Mouse (Mus musculus): Measurements from ENCODE around the gene Gadd45g.

The Gadd45g gene

DNA sequence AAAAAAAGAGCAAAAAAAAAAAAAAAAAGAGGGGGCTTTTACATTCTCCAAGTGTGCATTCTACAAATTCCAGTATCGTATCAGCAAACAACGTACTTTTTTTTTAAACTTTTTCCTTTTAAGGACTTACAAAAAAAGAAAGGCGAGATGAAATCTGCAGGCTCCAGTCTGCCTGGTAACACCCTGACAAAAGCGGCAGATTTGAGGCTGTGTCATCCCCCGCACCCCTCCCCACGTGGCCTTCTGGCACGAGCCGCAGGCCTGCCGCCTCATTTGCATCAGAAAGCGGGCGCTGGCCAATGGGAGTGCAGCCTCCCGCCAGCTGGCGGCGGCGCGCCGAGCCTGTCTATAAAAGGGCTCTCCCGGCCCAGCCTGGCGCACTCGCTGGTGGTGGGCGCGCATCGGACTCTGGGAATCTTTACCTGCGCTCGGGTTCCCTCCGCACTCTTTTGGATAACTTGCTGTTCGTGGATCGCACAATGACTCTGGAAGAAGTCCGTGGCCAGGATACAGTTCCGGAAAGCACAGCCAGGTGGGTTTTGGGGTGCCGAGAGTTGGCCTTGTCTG lies at the start of gene Gadd45g:
TSS of gene Gadd45g (plus strand) at position 378 of the 567 bp plus-strand sequence.
- peak; percentile 96 for DNase-seq (ENCODE audit: low spot score)

DNA sequence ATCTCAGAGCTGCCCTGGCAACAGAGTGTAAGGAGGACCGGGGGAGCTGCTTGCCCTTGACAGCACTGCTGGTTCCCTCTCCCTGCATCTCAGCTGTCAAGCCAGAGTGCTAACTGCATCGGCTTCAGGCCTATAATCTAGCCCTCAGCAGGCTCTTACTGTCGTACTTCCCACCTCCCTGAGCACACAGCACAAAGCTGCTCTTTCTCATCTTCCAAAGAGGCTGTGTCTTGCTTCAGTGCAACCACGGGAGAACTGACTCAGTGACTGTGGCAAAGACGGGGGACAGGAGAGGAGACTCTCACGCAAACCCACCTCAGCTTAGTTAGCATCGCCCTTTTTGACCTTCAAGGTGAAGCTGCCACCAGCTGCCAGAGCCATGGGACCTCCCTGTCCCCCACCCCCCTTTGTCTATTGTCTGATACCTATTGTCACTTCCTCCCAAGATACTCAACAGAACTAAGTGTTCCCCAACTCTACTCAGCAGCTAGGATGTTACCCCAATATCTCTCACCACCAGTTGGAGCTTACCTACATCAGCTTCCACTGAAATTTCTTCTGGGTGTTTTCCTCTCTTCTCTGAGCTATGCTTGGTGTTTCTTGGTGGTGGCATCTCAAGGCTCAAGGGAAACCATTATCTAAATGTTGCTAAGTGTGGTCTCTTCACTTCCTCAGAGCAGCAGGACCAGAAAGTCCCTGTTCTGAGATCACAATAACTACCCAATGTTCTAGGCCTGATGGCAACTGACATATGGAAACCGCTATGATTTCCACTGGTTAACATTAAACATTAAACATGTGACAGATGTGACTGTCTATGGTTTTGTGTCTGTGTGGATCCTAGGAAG lies 48.4 kb upstream of the Gadd45g start:
- DNase-seq (ENCODE audit: low spot score): no peak

DNA sequence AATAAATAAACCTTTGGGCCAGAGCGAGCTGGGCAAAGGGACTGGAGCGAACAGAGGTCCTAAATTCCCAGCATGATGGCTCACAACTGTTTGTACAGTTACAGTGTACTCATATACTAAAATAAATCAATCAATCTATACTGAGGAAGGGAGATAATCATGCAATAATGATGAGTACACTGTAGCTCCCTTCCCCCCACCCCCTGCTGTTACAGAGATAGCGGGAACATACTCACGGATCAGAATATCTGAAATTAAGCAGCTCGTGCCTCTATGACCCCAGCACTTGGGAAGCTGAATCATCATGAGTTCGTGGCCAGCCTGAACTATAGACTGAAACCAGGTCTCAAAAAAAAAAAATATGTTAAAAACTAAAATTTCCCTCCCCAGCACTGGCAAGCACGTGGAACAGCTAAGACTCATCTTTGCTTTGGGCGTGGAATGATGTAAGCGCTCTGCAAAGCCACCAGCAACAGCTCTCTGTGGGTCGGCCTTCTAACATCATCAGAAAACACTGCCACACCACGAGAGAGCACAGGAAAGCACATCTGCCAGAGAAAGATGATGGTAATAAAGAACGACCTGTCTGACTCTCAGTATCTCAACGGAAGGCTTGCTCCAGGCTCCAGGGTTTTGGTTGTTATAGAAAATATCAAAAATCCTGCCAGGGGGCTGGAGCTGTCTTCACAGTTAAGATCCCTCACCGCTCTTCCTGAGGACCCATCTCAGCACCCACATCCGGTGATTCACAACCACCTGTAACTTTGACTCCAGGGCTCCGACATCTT lies 46.5 kb upstream of the Gadd45g start:
- DNase-seq (ENCODE audit: low spot score): no peak

DNA sequence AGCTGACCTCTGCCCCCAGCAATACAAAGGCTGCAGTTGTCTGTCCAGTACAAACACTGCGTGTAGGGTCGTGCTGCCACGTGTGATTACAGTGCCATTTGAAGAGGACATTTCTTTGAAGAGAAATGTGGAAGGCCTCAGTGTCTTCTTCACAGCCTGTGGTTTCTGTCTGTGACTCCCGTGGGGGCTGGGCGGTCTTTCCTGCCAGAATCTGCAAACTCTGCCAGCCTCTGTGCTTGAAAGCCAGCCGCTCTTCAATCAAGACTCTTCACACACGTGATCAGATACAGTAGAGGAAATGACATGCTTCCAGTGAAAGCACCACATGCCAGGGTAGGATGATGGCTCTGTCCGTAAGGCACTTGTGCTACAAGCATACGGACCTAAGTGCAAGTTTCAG lies 45.6 kb upstream of the Gadd45g start:
- no peak for DNase-seq (ENCODE audit: low spot score)

DNA sequence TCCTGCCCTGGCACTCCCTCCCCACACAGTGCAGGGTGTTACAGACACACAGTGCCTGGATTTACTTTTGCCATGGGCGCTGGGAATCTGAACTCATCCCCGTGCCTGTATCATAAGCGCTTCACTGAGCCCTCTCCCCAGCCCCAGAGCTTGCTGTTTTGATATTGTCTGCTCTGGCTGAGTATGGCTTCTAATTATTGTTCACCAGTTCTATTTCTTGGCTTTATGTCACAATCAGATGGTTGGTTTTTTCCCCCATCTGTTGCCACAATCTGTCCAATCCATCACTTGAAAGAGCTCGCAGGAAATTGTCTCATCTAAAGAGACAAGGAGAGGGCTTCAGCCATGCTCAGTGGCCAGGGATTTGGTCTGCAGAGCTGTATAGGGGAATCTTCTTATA lies 40.8 kb upstream of the Gadd45g start:
- no peak for DNase-seq (ENCODE audit: low spot score)

DNA sequence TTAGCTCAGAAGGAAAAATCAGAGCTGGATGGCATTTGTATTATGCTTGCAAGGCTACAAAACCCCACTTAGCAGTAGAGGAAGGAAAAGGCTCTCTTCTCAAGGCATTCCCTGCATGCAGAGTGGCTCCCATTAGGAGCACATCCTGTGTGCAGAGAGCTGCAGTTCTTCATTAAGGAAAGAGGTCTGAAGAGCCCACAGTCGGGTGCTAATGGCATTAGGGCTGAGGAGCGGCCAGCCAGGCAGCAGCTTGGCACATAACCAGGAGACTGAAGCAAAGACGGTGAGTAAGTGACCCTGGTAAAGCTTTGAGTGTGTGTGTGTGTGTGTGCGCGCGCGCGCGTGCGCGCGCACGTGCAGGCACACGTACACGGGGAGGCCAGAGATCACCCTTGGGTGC lies 40.3 kb upstream of the Gadd45g start:
- DNase-seq (ENCODE audit: low spot score): no peak

DNA sequence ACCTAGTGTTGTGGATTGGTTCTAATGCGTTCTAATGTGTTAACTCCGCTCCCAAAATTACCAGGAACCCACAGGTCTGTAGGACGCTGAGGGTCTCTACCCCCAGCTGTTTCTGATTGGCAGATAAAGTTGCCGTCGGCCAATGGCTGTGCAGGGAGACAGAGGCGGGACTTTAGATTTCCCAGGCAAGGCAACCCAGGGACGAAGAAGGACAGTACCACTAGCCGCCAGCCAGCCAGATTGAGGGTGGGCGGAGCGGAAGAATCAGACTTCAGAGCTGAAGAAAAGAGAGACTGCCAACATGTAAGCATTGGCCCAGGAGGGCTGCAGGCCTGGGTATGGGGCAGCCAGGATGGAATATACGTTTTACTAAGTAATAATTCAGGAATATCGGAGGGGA lies 38.3 kb upstream of the Gadd45g start:
- DNase-seq (ENCODE audit: low spot score): no peak

DNA sequence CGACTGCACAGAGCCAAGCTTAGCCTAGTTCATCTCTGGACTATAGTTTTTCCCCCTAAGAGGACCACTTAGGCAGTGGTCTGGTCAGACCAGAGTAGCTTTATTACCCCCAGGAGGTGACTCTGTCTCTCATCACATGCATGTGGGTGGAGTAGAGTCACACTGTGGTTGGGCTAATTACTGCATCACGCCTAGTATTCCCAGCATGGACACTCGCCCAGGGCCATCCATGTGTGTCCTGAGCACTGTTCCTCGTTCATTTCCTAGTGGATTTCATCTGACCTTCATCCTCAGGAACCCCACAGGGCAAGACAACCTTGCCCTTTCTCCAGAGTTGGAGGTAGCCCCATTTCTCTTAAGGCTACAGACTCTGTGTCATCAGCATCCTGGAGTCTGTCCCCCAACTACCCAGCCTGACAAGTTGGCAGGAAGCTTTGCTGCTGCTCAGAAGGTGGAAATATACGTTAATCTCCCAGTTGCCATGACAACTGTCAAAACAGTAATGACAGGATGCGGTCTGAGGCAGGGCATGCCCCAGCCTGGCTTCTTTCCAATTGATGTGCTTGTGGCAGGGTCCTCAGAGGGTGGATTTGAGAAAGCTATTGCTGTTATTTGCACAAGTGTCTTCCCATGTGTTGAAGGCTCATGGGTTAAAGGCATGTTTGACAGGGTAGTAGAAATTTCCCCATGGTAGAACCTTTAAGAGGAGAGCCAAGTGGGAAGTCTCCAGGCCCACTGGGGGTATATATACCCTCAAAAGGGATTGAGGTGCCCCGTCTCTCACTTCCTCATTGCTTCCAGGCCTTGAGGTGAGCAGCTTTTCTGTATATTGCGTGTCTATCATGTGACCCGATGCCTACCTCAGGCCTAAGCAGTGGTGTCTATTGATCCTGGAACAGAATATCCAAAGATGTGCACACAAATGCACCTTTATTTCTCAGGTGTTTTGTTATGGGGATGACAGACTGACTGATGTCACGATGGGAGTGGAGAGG lies 32.6 kb upstream of the Gadd45g start:
- DNase-seq (ENCODE audit: low spot score): no peak

DNA sequence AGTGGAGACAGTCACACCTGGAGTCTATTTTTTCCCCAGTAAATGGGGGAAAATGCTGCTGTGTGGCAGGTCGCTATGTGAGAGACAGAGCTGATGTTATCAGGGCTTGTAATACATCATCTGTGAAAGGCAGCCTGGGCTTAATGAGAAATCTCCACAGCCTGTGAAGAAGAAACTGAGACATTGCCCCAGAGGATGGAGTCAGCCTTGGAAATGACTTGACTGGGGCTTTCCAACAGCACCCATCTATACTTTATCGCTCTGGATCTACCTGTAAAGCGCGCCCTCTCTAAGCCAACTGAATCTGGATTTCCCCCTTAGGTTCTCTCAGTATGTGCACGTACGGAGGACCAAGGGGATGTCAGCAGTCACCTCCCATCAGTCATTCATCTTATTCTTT lies 31.8 kb upstream of the Gadd45g start:
- no peak for DNase-seq (ENCODE audit: low spot score)

DNA sequence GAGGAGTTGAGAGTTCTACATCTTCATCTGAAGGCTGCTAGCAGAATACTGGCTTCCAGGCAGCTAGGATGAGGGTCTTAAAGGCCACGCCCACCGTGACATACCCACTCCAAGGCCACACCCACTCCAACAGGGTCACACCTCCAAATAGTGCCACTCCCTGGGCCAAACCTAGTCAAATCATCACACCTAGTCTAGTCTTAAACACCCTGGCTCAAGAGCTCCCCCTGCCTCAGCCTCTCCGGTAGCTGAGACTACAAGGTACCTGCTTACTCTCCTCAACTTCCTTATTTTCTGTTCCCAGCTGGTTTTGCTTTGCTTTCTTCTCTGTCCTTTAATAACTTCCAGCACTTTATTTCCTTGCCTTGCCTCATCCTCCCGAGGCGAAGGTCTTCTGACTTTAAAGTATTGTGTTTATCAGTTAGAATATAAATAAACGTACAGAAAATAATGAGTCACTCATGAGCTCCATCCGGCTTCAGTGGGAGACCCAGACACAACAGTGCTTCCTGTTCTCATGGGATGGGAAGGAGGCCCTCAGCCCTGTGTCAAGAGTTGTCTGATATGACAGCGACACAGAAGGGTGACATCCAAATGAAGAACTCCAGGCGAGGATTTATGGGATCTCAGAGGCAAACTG lies 30.5 kb upstream of the Gadd45g start:
- no peak for DNase-seq (ENCODE audit: low spot score)

DNA sequence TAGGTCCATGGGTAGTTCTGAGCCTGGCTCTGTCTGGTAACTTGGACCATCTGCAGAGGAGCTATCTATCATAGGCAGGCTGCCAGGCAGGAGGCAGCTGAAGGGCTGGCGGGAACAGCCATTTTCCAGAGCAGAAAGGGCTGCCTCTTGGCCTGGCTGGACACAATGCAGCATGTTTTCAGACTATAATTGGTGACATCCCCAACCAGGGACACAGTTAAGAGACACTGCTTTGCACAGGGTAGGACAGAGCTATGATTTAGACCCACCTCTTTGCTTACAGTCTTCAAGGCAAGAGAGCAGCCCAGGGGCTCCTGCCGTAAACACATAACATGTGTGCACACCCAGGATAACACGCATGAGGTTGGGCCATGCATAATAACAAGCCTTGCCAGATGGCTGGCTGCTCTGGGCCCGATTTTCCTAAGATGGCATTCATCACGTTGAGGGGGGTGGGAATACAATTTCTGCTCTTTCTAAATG lies 29.9 kb upstream of the Gadd45g start:
- no peak for DNase-seq (ENCODE audit: low spot score)

DNA sequence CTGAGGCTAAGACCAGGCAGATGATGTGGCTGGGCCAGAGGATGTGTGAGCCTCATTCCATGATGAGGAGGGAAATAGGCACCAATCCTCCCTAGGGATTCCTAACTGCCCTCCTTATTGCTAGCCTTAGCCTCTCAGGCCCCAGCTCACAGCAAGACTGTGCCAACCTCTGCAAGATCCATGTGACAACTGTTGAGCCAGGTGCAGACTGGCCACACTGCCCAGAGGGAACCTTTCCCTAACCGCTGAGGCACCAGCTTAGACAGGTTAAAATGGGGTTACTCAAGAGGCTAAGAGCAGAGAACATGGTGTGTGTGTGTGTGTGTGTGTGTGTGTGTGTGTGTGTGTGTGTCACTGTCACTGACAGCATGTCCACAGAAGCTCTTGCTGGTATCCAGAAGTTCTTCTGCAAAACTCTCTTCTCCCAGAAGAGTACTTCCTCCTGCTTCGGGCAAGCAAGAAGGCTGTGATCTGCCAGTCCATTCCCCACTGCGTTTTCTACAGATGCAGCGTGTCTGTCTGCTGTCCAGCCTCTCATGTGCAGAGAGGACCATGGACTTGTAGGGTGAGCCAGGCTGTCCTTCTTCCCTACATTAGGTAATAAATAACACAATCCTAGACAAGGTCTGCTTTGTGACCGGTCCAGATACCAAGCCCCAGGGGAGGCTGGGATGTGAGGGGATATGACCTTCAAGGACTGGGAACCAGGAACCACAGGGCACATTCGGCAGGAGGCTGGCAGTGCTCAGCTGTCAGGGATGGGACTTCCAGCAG lies 28.1 kb upstream of the Gadd45g start:
- no peak for DNase-seq (ENCODE audit: low spot score)

DNA sequence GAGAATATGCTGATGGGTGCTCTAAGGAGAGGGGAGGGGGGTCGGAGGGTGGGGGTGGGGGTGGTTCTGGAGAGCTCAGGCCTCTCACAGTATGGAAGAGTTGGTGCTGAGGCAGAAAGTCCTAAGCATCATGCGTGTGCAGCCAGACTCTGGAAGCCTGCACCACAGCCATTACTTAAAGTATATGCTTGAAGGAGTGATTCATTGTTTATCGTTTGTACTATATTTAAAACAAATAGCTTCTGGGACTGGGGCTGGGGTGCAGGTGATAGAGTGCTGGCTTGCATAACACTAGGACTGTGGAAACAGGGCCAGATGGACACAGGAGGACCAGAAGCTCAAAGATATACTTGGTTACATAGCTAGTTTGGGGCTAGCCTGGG lies 27.5 kb upstream of the Gadd45g start:
- no peak for DNase-seq (ENCODE audit: low spot score)

DNA sequence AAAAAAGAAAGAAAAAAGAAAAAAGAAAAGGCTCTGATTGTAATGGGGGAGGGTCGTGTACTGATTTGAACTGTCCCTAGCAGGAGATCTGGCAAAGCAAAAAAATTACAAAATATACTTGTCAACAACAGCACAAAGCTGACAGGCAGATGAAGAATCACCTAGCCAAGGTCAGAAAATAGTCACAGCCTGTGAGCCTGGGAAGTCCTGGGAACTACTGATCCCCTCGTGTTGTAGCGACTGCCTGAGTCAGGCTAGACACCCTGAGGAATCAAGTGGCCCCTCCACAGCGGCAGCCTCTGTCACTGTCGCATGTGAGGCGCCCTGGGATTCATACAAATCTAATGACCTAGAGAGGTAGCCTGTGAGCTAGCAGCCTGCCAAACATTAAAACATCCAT lies 27.1 kb upstream of the Gadd45g start:
- DNase-seq (ENCODE audit: low spot score): no peak

DNA sequence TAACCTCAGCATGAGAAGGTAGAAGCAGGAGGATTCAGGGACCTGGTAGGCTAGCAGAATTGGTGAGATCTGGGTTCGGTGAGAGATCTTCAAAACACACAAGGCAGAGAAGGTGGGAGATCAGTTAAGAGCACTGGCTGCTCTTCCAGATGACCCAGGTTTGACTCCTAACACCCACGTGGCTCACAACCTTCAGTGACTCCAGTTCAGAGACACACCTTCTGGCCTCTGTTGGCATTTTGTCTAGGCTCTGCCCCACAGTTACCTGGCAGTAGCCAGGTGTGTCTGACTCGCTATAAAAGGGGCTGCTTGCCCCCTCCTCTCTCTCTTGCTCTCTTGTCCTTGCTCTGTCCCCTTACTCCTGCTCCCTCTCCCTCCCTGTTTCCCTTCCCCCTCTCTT lies 24.5 kb upstream of the Gadd45g start:
- DNase-seq (ENCODE audit: low spot score): no peak

DNA sequence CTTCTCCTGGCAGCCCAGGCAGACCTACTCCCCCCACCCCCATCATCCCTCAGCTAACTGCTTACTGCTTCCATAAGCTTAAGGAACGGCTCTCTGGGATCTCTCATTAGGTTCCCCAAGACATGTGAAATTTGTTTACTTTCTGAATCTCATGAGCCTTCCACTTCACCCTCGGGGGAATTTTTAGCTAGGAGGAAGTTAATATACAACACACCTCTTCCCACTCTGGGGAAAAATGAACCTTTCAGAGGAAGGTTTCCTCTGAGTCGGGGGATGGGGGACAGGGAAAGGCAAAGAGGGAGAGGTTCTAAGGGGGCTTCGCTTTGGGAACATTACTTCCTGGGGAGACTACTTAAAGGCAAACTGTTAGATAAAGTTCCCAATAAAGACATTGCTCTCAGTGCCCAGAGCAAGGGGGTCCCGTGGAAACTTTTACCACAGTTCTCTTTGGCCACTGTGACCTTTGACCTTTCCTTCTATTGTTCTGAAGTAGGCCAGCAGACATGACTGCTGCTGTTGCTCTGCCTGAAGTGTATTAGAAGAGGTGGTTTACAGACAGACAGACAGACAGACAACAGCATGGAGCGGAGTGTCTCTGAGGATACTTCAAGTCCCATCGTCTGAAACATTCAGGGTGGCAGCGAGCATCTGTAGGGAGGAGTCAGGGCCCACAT lies 22.5 kb upstream of the Gadd45g start:
- no peak for DNase-seq (ENCODE audit: low spot score)

DNA sequence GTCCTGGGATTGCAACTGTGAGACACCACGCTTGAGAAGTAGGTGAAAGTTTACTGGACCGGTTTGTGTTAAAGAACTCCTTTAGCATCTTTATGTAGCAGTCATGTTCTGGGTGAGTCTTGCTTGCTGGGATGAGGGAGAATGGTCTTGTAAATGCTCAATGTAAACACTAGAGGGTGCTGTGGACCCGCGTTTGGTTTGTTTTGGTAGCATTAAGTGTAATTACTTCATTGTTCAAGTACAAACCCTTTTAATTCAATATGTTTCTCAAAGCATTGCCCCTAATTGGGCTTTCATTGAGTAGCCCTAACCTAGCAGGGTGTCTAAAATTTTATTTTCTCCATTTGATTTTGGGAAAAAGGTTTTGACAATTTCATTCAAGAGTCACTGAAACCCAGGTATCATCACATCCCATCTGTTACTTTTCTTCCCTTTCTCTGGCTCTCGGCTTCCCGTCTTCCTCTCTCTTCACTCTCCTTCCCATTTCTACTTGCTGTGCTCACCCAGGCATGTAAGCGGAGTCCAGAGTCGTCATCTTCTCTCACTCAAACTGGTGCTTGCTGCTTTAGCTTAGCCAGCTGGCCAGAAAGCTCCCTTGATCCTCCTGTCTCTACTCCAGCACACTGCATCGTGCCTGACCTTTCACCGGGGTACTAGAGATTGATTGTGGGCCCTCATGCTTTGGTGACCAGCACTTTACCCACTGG lies 15.6 kb upstream of the Gadd45g start:
- peak; percentile 21 for DNase-seq (ENCODE audit: low spot score)

DNA sequence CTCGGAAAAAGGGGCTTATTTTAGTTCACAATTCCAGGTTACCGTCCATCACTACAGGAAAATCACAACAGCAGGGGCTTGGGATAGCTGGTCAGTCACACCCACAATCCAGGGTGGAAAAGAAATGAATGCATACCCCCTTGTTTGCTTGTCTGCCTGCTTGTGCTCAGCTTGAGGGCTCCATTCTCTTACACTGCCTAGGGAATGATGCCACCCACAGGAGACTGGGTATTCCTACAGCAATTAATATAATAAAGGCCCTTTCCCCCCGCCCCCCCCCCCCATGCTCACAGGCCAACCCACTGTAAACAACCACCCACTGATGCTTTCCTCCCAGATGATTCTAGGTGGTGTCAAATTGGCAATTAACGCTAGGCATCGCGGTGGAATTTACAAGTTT lies 14.0 kb upstream of the Gadd45g start:
- DNase-seq (ENCODE audit: low spot score): no peak

DNA sequence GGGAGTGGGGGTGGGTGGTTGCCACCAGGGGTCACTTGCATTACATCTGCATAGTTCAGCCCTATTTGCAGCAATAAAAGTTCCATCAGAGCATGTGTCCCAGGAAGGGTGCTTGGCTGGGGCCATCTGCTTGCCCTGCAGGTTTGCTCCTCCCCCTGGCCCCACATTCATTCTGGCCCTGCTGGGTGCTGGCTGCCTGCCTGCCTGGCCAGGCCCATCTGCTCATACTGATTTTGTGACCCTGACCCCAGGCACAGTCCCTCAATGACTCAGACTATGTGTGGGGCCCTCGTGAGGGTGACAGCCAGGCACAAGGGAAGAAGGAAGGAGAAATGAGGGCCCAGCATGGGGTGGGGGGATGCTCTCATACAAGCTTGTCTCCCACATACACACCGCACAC lies 12.9 kb upstream of the Gadd45g start:
- DNase-seq (ENCODE audit: low spot score): no peak
